Mouse (Mus musculus) gastrocnemius, adult 8-10 months (tissue): ENCODE data around the gene Gprin3. TPM values are rescaled to one million over a fixed set of nuclear protein-coding genes. Genes with fewer than 3 reads are reported as not detected.
"Not testable (repeated sequence)": the region's sequence is repeated elsewhere in the genome, so short reads cannot be mapped to it uniquely, and the experiment has no call there.

Experiments used
- DNase-seq, 2 experiments: peaks; one replicate each; pipeline ENCODE4 v3.0.0; 2022; ENCODE audit warnings: low spot score in 2 of 2
- total RNA-seq, 4 experiments: library from RNA; stranded (reverse); gene quantifications; 2 replicates each; pipeline ENCODE4 v1.2.4; 2022

Gene Gprin3
- total RNA-seq, 4 experiments from 2014 or later: 0.10 to 0.38 (median 0.25) TPM

- no peak for DNase-seq
Observed at GRCm38 (mm10) chr6:59351108-59351789, 74.8 kb downstream of the Gprin3 start.

DNA sequence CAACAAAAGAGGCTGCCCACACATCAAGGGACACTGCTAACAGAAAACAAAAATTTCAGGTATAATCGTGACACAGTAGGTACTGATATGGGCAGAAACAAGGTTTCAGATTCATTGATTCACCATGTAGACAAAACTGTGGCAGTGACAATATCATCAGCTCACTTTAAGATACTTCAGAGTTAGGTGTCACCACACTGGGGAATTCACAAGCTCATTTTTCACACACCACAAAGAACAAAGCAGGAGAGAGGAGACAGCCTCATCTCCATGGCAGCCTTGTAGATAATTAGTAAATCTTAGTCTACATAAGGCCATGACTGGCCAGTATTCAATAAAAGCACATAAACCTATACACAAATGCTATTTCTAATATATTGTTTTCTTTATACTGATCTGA, 77.4 kb downstream of the Gprin3 start:
- no peak for DNase-seq

GRCm38 (mm10) chr6:59341146-59341545, 84.9 kb downstream of the Gprin3 start:
- no peak for DNase-seq

DNA sequence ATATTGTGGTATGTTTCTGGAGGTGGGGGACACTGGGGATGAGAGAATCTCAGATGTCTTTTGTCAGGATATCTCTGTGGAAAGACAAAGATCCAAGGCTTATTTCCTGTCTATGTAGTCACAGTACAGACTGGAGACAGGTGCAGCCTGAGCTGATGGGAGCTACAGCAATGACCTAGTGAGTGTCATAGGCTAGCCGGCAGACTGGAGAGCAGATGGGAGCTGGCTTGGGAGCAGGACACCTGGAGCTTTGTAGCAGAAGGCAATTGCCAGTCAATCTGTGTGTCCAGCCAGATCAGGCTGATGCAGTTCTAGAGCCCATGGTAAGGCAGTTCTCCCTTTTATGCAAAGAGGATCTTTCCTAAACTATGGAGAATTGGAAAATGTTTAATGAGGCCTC, 97.8 kb downstream of the Gprin3 start:
- no peak for DNase-seq

DNA sequence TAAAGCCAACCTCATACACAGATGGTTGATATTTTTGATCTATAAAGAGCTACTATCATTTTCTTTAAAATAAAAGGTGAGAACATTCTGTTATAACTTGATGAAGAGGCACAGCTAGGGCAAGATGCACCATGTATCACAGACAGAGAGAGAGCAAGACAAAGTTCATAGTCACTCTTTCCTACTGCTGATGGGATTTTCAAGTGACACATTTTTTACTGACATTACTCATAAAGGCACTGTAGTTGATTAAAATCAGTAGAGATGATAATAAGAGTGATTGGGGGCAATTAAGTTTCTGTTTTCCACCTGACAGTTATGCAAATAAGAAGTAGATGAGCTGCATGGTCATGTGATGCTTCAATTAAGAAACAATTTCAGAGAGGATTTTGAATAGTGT, 110.2 kb downstream of the Gprin3 start:
- DNase-seq: no peak

- no peak for DNase-seq
Observed at GRCm38 (mm10) chr6:59315090-59315489, 111.0 kb downstream of the Gprin3 start.

GRCm38 (mm10) chr6:59313162-59313561, 112.9 kb downstream of the Gprin3 start:
- DNase-seq: no peak

GRCm38 (mm10) chr6:59311241-59311640, 114.9 kb downstream of the Gprin3 start:
- no peak for DNase-seq

DNA sequence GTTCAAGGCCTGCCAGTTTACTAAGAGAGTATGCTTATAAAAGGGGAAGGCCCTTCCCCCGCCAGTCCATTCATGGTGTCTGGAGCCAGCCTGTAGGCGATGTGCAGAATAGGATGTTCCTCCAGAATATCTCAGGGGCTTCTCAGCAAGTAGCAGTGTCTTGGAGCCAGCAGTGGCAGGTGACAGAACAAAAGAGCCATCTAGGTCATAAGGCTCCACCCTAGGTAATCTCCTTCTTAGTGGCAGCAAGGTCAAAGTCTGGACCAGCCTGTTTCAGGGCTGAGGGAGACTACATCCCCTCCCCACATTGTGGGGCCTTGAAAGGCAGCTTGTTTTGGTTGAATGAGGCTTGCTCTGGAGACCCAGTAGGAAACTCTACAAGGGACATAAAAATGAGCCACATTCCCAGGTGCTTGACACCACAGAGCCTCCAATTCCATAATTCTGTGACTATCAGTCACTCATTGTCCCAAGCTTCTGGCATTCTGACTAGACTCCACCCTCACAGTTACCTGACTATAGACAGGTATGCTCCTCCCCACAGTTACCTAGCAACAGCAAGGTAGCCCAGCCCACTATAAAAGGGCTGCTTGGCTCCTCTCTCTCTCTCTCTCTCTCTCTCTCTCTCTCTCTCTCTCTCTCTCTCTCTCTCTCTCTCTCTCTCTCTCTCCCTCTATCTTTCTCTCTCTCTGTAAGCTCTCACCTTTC, 121.7 kb downstream of the Gprin3 start:
- not testable (repeated sequence) for DNase-seq

- DNase-seq: no peak
Observed at GRCm38 (mm10) chr6:59303031-59303430, 123.1 kb downstream of the Gprin3 start.

Other genes with a start within 250 kb of the Gprin3 start
- gene Tigd2, start 217.4 kb downstream of the Gprin3 start, total RNA-seq: 10 to 100 TPM in 3 of 4 experiments, 1 to 10 TPM in 1; 9.6 to 11.9 (median 11.0) TPM